Mouse (Mus musculus): ENCODE data around the gene Cdk20. TPM values are rescaled to one million over a fixed set of nuclear protein-coding genes. Genes with fewer than 3 reads are reported as not detected.
A peak's percentile ranks its signal among the peaks of the same experiment; 100 is the strongest.

Gene Cdk20
- polyA plus RNA-seq, 1 experiment from 2014 or later: 4.1 TPM

- Histone ChIP-seq H3K27ac (ENCODE audit: low read depth, low read length) (no peak overlapping the region), H3K4me2 (replicated peaks; ENCODE audit: low read depth) (no peak overlapping the region), H3K9me3 (ENCODE audit: control insufficient read depth) (no peaks in the 10 kb centered on the region), H3K4me3 (ENCODE audit: low read depth, low read length) (no peak overlapping the region), H3K36me3 (ENCODE audit: control insufficient read depth, insufficient read depth) (no peaks in the 10 kb centered on the region), H3K4me1 (replicated peaks; ENCODE audit: control insufficient read depth, insufficient read depth, low read length) (no peaks in the 10 kb centered on the region), H3K9ac (ENCODE audit: low read depth, low read length) (no peak overlapping the region), H3K27me3 (replicated peaks; ENCODE audit: control insufficient read depth, insufficient read depth, low read length) (no peaks in the 10 kb centered on the region)
- 14% methylated on average over 5 of the region's 5 CpGs for WGBS
- TF ChIP-seq CTCF (IDR thresholded peaks at IDR 0.05; ENCODE audit: low read depth): no peak
- peak; percentile 54 for ATAC-seq
Measured at GRCm38 (mm10) chr13:64416955-64417601, 15.0 kb upstream of the Cdk20 start.

GRCm38 (mm10) chr13:64420847-64421246, 11.3 kb upstream of the Cdk20 start:
- H3K4me2 ChIP-seq (replicated peaks; ENCODE audit: low read depth): no peak overlapping the region
- 61% methylated on average over 1 of the region's 1 CpGs for WGBS
- no peak for TF ChIP-seq CTCF (IDR thresholded peaks at IDR 0.05; ENCODE audit: low read depth)
- H3K9me3 ChIP-seq (ENCODE audit: control insufficient read depth): no peaks in the 10 kb centered on the region
- ATAC-seq: no peak
- H3K4me3 ChIP-seq (ENCODE audit: low read depth, low read length): no peak overlapping the region
- no peaks in the 10 kb centered on the region for H3K4me1 ChIP-seq (replicated peaks; ENCODE audit: control insufficient read depth, insufficient read depth, low read length)
- no peaks in the 10 kb centered on the region for H3K27me3 ChIP-seq (replicated peaks; ENCODE audit: control insufficient read depth, insufficient read depth, low read length)
- H3K9ac ChIP-seq (ENCODE audit: low read depth, low read length): no peak overlapping the region
- no peak overlapping the region for H3K27ac ChIP-seq (ENCODE audit: low read depth, low read length)
- H3K36me3 ChIP-seq (ENCODE audit: control insufficient read depth, insufficient read depth): no peaks in the 10 kb centered on the region

GRCm38 (mm10) chr13:64421386-64421785, 10.7 kb upstream of the Cdk20 start:
- TF ChIP-seq CTCF (IDR thresholded peaks at IDR 0.05; ENCODE audit: low read depth): no peak
- ATAC-seq: no peak

DNA sequence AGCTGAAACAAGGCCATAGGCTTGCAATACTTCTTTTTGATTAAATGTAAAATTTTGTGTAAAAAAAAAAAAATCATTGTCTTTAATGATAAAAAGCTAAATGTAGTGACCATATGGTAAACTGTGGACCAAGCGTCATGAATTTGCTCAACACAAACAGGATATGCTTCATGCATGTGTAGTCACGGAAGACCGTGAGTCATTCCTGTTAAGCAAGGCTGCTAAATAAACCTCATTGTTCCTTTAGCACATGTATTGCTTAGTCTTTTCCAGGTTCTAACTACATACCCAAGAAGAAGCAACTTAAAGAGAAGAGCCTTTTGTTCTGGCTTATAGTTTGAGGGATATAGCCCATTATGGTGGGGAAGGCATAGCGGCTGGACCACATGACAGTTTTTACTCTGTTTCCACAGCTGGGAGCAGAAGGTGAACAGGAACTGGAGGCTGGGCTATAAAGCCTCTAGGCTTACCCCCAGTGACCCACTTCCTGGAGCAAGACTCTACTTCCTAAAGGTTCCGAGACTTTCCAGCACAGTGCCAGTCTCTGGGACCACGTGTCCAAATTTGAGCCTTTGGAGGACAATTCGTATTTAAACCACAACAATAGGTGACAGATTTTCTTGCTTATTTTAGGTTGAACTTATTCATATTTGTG, 10.0 kb upstream of the Cdk20 start:
- Histone ChIP-seq H3K4me3 (ENCODE audit: low read depth, low read length) (no peak overlapping the region), H3K4me1 (replicated peaks; ENCODE audit: control insufficient read depth, insufficient read depth, low read length) (no peaks in the 10 kb centered on the region), H3K27ac (ENCODE audit: low read depth, low read length) (no peak overlapping the region; the same call in 1 of the 2 replicates), H3K9me3 (ENCODE audit: control insufficient read depth) (no peaks in the 10 kb centered on the region), H3K4me2 (replicated peaks; ENCODE audit: low read depth) (no peak overlapping the region), H3K9ac (ENCODE audit: low read depth, low read length) (no peak overlapping the region), H3K27me3 (replicated peaks; ENCODE audit: control insufficient read depth, insufficient read depth, low read length) (no peaks in the 10 kb centered on the region), H3K36me3 (ENCODE audit: control insufficient read depth, insufficient read depth) (no peaks in the 10 kb centered on the region)
- no peak for ATAC-seq
- TF ChIP-seq CTCF (IDR thresholded peaks at IDR 0.05; ENCODE audit: low read depth): no peak
- WGBS: 74% methylated on average over 7 of the region's 7 CpGs

More at GRCm38 (mm10) chr13:64421386-64421785, 10.7 kb upstream of the Cdk20 start:
- Histone ChIP-seq H3K27me3 (replicated peaks; ENCODE audit: control insufficient read depth, insufficient read depth, low read length) (no peaks in the 10 kb centered on the region), H3K27ac (ENCODE audit: low read depth, low read length) (no peak overlapping the region), H3K36me3 (ENCODE audit: control insufficient read depth, insufficient read depth) (no peaks in the 10 kb centered on the region), H3K9me3 (ENCODE audit: control insufficient read depth) (no peaks in the 10 kb centered on the region), H3K9ac (ENCODE audit: low read depth, low read length) (no peak overlapping the region), H3K4me3 (ENCODE audit: low read depth, low read length) (no peak overlapping the region), H3K4me1 (replicated peaks; ENCODE audit: control insufficient read depth, insufficient read depth, low read length) (no peaks in the 10 kb centered on the region), H3K4me2 (replicated peaks; ENCODE audit: low read depth) (no peak overlapping the region)
- 15% methylated on average over 3 of the region's 3 CpGs for WGBS

- ATAC-seq: no peak
- Histone ChIP-seq H3K27ac (ENCODE audit: low read depth, low read length) (no peak overlapping the region), H3K27me3 (replicated peaks; ENCODE audit: control insufficient read depth, insufficient read depth, low read length) (no peaks in the 10 kb centered on the region), H3K4me2 (replicated peaks; ENCODE audit: low read depth) (no peak overlapping the region), H3K4me1 (replicated peaks; ENCODE audit: control insufficient read depth, insufficient read depth, low read length) (no peaks in the 10 kb centered on the region), H3K4me3 (ENCODE audit: low read depth, low read length) (no peak overlapping the region), H3K9ac (ENCODE audit: low read depth, low read length) (no peak overlapping the region), H3K36me3 (ENCODE audit: control insufficient read depth, insufficient read depth) (no peaks in the 10 kb centered on the region), H3K9me3 (ENCODE audit: control insufficient read depth) (no peaks in the 10 kb centered on the region)
- no peak for TF ChIP-seq CTCF (IDR thresholded peaks at IDR 0.05; ENCODE audit: low read depth)
- WGBS: 83% methylated on average over 6 of the region's 6 CpGs
Measured at GRCm38 (mm10) chr13:64422607-64422957, 9.5 kb upstream of the Cdk20 start.

GRCm38 (mm10) chr13:64424347-64424746, 7.8 kb upstream of the Cdk20 start:
- Histone ChIP-seq H3K9me3 (ENCODE audit: control insufficient read depth) (no peaks in the 10 kb centered on the region), H3K4me2 (replicated peaks; ENCODE audit: low read depth) (no peak overlapping the region), H3K4me1 (replicated peaks; ENCODE audit: control insufficient read depth, insufficient read depth, low read length) (no peaks in the 10 kb centered on the region), H3K27me3 (replicated peaks; ENCODE audit: control insufficient read depth, insufficient read depth, low read length) (no peaks in the 10 kb centered on the region), H3K36me3 (ENCODE audit: control insufficient read depth, insufficient read depth) (no peaks in the 10 kb centered on the region), H3K27ac (ENCODE audit: low read depth, low read length) (no peak overlapping the region), H3K4me3 (ENCODE audit: low read depth, low read length) (no peak overlapping the region), H3K9ac (ENCODE audit: low read depth, low read length) (no peak overlapping the region)
- ATAC-seq: no peak
- no peak for TF ChIP-seq CTCF (IDR thresholded peaks at IDR 0.05; ENCODE audit: low read depth)
- WGBS: 38% methylated on average over 3 of the region's 3 CpGs
